ENCODE assay signal across 15 mouse cellular contexts in genomic region chr5:34205788-34206187, GRCm38 (mm10).
"Had no signal": no experiment of that assay in that cellular context is flagged by ENCODE, and none has a peak within 500 bp of the region (broad histone marks: within the 10 kb centered on the region; RNA-seq: fewer than 3 reads in every experiment).

No protein-coding gene starts in this region.

- H3K4me2 ChIP-seq: kidney, embryonic 15.5 days; liver, embryonic 11.5 days; liver, embryonic 15.5 days; midbrain, embryonic 11.5 days; midbrain, embryonic 15.5 days; neural tube, embryonic 13.5 days; stomach, embryonic 15.5 days had no signal

- H3K9ac ChIP-seq: kidney, embryonic 15.5 days; liver, embryonic 15.5 days; midbrain, embryonic 15.5 days; neural tube, embryonic 13.5 days; stomach, embryonic 15.5 days had no signal

- H3K4me1 ChIP-seq: kidney, embryonic 15.5 days; liver, embryonic 15.5 days; midbrain, embryonic 15.5 days; stomach, embryonic 15.5 days had no signal

- H3K4me3 ChIP-seq: kidney, embryonic 15.5 days; left cerebral cortex, adult 2 months; limb, embryonic 10.5 days; liver, embryonic 15.5 days; midbrain, embryonic 15.5 days; neural tube, embryonic 13.5 days; stomach, embryonic 15.5 days had no signal

- H3K9me3 ChIP-seq: kidney, embryonic 15.5 days; limb, embryonic 10.5 days; liver, embryonic 15.5 days; midbrain, embryonic 15.5 days; neural tube, embryonic 13.5 days; stomach, embryonic 15.5 days had no signal

- ATAC-seq: lung, postnatal 0 days; midbrain, embryonic 15.5 days had no signal

- H3K27me3 ChIP-seq: kidney, embryonic 15.5 days; liver, embryonic 15.5 days; midbrain, embryonic 15.5 days; neural tube, embryonic 13.5 days; stomach, embryonic 15.5 days had no signal

- H3K27ac ChIP-seq: kidney, embryonic 15.5 days; left cerebral cortex, adult 2 months; limb, embryonic 10.5 days; liver, embryonic 15.5 days; midbrain, embryonic 15.5 days; neural tube, embryonic 13.5 days; stomach, embryonic 15.5 days had no signal

- DNase-seq: kidney, postnatal 14 days; lung, adult 2 months; lung, postnatal 36 days; retina, postnatal 1 day; thymus, postnatal 4 days had no signal

- H3K36me3 ChIP-seq: kidney, embryonic 15.5 days; limb, embryonic 10.5 days; liver, embryonic 15.5 days; midbrain, embryonic 15.5 days; neural tube, embryonic 13.5 days; stomach, embryonic 15.5 days had no signal
